Mouse (Mus musculus): ENCODE measurements at regions not wholly inside any gene's neighbourhood (a gene's known extent, or its start where the extent isn't known, plus 50 kb on each side); places are given as distances from the start of the nearest gene placed in this dataset.

DNA sequence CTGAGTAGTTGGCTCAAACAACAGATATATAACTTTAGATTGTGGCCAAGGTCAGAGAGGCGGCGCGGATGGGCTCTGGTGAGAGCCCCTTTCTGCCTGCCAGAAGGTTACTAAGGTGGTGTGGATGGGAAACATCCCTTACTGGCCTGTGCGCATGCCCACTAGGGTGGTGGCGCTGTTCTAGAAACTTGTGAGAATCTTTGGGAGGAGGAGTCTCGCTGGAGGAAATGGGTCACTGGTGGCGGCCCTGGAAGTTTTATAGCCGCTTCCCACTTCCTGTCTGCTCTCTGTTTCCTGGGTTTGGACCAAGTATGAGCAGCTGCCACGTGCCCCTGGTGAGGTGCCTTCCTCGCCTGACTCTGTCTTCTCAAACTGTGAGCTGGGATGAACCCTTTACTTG lies 285.0 kb upstream of the Tbx3 start:
- peak; percentile 12 to 19 for DNase-seq (ENCODE audit: low spot score in 2 of 2)

DNA sequence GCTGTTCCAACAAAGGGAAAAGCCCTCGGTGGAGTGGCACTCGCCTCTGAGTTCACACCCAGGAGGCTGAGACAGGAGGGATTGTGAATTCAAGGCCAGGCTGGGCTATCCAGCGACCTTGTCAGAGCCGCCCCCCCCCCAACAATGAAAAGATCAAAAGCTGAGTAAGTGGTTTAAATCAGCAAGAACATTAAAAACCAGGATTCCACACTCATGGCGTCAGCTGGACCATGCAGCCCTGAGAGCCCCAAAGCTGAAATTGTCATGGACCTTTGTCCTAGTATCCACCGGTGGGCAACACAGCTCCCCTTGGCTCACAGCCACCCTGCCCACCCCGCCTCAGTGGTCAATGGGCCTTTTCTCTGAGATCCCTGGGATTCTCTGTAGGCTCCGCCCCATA lies 283.6 kb upstream of the Tbx3 start:
- DNase-seq (ENCODE audit: low spot score in 2 of 2) = no peak

DNA sequence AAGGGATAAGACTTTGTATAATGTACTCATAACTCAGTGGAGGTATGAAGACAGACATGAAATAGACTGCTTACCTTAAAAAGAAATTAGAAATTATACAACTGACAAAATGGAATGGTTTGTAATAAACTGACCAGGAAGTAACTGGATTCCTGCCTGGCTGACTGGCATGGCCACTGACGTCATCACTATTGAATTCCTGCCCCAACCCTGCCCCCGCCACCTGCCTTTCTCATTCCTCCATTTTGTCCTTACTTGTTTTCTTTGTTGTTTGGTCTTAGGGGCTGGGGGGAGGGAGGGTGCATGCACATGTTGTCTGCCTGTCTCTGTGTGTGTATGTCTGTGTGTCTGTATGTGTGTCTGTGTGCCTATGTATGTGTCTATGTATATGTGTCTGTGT lies 283.2 kb upstream of the Tbx3 start:
- DNase-seq (ENCODE audit: low spot score in 2 of 2) = no peak

DNA sequence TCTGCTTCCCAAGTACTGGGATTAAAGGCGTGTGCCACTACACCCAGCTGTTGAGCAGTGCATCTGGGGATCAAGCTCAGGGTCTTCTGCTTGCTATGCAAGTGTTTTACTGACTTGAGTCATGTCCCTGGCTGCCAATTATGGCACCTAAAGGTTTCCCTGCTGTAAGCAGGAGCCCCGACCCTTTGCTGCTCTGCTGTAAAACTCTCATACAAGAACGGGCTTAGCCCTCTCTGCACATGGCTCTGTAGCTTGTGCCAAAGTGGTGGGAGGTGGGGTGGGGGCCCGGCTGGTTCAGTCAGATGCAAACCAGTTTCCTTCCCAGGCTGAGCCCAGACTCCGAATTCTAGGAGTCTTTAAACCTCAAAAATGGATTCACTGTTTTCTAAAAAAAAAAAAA lies 281.6 kb upstream of the Tbx3 start:
- DNase-seq (ENCODE audit: low spot score in 2 of 2) = no peak

DNA sequence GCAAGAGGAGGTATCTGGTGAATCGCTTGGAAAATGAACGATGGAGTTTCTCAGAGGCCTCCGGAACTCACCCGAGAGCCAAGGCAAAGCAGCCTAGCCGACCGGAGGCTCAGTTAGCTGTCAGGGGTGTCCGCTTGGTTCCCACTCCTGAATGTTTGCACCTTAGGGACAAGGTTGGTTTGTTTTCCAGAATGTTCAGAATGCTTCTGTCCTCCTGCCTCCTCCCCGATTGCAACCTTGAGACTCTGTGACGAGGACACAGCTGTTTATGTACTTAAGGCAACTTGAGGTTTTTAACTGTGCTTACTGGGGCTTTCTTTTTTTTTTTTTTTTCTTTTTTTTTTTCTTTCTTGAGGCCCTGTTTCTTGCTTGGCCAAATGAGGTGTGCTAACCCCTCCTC lies 281.1 kb upstream of the Tbx3 start:
- no peak for DNase-seq (ENCODE audit: low spot score in 2 of 2)

DNA sequence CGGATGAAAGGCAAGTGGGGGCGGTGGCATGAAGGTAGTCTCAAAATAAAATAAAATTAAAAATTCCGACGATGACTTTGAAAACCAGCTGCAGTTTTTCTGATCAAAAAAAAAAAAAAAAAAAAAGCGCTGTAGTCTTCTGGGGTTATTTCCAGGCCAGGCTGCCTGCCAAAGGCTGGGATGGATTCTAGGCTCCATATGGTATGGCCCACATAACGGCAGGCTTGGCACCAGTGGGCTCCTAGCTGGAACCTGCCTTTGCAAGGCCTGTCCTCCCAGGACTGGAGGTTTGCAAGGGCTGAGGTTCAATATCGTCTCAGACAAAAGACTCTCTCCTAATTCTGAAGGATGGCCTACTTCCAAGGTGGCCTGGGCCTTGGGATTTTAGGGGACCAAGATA lies 280.6 kb upstream of the Tbx3 start:
- no peak for DNase-seq (ENCODE audit: low spot score in 2 of 2)

DNA sequence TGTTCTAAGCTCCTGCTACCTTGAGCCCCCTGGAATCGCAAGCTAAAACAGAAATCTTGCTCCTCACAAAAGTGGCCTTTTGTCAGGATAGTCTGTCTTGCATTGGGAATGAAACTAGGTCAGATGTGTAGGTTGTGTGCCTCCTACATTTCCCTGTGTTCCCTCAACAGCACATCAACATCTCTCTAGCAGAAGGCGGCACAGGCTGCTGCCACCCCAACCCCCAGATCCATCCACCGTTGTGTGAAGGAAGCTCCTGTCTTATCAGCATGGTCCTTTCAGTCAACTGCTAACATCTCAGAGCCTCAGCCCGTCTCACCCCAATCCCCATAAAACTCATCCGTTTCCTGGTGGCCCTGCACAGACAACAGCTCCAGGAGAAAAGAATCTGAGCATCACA lies 272.0 kb upstream of the Tbx3 start:
- DNase-seq (ENCODE audit: low spot score in 2 of 2) = no peak

DNA sequence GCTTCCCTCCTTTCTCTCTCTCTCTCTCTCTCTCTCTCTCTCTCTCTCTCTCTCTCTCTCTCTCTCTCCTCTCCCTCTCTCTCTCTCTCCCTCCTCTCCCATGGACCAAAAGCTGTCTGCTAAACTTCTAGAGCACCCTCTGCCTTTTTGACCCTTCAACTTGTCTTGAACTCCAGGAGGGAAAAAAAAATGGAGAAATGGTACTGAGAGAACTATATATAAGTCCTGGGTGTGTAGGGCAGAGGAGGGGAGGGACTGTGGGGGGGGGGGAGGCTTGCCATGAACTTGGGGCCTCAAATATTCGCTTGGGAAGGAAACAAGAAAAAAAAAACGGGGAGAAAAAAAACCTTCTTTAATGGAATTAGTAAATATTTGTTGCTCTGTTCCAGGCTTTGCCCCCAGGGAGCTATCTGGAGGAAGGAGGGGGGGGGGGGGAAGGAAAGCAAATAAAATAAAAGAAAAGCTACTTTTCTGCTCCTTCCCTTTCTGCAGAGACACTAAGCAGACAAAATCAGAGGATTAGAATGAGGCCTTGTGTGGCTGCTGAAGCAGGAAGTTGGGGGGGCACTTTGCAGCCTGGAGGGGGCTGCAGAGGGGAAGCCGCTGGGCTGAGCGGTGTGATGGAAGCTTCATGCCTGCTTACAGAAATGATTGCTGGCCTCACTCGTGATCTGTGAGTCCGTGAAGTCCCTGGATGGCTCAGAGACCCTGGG lies 270.1 kb upstream of the Tbx3 start:
- no peak for DNase-seq (ENCODE audit: low spot score in 2 of 2)

DNA sequence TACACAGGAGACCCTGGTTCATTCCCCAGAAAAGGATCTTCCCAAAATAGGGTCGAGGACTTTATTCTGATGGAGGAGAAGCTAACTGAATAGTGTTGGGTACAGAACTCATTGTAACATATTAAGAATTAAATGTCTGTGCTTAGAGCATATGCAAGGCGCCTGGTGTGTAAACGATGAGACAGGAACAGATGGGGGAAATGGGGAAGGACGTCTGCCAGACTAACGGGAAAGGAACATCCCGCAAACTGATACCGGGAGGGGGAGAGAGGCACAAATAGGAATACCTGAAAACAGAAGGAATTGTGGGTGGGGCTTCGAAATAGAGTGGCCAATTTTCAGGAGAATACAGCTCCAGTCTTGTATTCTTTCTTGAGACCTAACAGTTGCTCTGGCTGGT lies 268.6 kb upstream of the Tbx3 start:
- no peak for DNase-seq (ENCODE audit: low spot score in 2 of 2)

DNA sequence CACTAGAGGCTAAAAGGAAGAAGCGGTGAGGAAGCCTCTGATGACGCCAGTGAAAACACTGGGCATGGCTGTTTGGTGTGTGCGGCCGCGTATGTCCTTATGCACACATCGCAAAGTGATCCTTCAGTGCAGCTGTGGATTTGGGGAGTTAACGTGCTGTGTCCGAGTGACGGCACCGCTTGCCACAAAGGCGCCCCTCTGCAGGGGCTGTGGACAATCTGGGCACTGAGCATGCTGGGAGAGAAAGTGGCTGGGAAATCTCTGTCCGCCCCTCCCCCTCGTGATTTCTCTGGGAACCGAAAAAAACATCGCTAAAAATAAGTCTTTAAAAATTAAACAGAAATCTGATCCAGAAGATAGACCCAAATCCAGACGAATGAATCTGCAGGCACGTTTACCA lies 267.8 kb upstream of the Tbx3 start:
- DNase-seq (ENCODE audit: low spot score in 2 of 2) = no peak

DNA sequence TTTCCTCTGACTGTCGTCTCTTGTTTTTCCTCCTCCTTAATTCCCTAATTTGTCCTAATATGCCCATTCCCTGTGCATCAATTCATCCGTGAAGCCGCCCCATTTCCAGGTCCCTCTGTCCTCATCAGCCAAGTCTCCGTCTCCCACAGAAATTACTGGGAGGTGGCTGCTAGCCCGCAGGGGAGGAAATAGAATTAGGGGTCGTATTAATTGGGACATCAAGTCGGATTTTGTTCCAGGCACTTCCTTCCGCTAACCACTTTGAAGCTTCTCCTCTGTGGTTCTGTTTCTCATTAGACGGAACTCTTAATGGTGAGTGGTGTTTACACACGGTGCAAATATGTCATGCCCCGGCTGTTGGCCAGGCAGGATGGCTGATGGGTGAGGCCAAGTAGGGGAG lies 259.5 kb upstream of the Tbx3 start:
- DNase-seq (ENCODE audit: low spot score in 2 of 2) = no peak

DNA sequence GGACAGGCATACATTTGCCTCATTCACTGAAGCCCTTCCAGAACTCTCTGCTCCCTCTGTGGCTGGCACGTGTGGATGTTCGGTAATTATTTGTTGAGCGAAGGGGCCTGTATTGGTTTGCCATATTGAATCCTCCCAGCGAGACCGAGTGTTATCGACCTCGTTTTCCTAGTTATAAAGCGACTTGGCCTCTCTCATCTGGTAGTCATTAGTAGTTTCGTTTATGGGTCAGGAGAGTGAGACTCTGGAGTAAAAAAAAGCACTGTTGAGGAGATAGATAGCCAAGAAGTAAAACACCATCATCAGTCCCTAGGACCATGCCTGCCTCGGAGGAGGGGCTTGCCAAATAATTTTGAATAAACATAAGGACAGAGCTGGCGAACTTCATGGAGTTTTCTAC lies 254.6 kb upstream of the Tbx3 start:
- no peak for DNase-seq (ENCODE audit: low spot score in 2 of 2)

DNA sequence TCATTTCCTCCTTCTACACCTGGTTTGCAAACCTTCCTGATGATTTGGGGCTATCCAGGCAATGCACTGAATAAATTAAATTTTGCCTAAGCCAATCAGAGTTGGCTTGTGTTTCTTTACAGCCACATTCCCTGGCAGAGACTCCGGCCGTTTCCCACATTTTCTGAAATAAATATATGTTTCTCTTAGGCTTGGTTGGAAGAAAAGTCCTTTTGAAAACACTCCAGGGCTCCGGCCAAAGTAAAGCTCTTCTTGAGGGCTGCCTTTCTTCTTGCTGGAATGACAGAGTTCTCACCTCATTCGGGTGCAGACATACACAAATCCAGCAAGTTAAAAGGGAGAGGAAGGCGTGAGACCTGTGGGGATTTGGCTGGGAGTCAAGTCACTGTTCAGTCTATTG lies 252.0 kb upstream of the Tbx3 start:
- DNase-seq (ENCODE audit: low spot score in 2 of 2) = no peak

DNA sequence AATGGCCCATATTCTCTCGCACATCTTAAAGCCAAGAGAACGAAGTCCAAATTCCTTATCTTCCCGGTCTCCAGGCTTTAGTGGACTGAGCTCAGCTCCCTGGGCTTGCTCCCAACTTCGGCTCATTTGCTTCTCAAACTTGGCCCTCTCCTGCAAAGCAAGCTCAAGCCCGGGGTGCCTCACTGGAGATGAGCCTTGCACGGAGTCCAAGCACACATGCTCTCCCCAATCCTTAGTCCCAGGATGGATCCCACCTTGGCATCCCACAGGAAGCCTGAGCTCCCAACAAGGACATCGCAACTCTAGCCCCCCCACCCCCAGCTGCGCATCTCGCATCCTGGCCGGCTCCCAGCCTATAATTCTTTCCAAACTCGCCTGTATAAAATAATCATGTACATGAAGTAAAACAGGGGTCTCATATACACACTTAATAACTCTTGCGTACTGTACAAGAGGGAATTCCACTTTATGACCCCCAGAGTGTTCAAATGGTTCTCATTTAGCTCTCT lies 242.9 kb upstream of the Tbx3 start:
- DNase-seq (ENCODE audit: low spot score in 2 of 2) = no peak

DNA sequence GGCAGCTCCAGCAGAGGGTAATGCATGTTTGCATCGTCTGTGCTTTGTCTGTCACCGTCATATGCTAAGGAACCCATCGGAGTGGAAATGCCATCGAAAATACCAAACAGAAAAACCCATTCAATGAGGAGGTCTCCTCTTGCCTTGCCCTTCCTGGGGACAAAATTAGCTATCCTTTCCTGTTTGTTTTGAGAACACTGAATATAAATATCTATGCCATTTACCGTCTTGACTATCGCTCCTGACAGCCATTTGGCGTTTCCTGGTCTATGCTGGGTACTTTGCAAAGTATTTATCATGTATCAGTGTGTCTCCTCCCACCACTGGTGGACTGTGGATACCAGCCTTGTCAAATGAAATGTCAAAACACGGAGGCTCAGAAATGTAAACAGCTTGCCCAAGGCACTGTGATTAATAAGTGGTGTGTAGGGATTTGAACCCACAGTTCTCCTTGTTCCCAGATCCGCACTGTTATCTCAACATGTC lies 239.2 kb upstream of the Tbx3 start:
- no peak for DNase-seq (ENCODE audit: low spot score in 2 of 2)

DNA sequence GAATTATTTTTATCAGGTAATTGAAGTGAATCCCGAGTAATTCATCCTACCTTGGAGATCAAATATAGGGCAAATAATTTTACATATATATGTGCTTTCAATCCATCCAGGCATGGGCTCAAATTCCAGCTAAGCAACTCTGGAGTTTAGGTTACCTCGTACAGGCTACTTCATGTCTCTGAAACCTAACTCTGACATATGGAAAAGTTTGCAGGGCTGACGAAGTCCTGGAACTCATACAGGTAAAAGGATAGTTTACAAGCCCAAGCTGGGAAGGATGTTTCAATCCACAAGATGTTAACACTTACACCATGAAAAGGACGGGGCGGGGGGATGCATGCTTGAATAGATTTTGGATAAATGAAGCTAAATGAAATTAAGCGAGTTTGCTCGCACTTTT lies 235.9 kb upstream of the Tbx3 start:
- no peak for DNase-seq (ENCODE audit: low spot score in 2 of 2)

DNA sequence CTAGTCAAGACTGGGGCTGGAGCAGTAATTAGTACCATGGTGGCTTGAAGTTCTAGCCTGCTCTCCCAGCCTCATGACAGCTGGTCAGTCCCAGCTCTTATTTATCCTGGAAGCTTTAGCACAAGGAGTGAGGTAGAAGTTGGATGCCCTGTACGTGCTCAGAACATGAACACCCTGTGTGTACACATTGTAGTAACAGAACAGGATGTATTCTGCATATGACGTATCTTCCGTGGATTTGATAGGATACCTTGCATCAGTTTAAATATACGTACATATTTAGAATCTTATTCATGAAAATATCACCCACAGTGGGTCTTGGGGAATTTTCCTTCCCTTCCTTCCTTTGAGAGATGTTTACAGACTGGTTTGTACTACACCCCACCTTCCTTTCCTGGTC lies 222.0 kb upstream of the Tbx3 start:
- DNase-seq (ENCODE audit: low spot score in 2 of 2) = no peak

DNA sequence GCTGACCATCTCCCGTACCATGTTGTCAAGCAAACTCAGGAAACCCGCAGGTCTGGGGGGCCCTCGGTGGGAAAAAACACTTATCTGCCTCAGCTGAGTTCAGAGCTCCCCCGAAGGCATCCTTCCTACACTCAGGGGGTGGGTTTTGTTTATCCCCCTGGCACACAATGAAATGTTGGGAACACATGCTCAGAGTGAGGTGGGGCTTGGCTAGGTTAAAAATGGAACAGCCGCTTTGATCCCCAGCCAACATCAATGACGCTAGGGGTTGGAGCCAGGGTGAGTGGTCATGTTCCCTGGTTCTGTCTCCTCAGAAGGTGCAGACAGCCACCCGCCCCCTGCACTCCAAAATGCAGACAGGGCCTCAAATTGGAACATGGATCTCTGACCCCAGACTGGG lies 221.3 kb upstream of the Tbx3 start:
- DNase-seq (ENCODE audit: low spot score in 2 of 2) = no peak

DNA sequence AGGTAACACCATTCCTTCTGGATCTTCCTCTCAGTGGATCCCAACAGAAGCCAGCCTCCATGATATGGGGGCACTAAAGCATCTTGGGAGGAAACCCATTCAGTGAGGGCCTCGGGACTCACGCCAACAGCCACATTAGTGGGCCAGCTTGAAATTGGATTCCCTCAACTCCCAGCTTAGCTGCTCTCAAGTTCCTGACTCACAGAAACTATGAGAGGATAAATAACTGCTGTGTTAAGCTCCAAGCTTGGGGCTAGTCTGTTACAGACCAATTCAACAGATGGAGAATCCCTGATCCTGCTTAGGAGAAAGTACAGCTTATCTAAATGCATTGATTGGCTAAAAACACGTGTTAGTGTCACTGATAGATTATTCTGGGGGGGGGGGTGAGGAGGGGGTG lies 210.7 kb upstream of the Tbx3 start:
- no peak for DNase-seq (ENCODE audit: low spot score in 2 of 2)

DNA sequence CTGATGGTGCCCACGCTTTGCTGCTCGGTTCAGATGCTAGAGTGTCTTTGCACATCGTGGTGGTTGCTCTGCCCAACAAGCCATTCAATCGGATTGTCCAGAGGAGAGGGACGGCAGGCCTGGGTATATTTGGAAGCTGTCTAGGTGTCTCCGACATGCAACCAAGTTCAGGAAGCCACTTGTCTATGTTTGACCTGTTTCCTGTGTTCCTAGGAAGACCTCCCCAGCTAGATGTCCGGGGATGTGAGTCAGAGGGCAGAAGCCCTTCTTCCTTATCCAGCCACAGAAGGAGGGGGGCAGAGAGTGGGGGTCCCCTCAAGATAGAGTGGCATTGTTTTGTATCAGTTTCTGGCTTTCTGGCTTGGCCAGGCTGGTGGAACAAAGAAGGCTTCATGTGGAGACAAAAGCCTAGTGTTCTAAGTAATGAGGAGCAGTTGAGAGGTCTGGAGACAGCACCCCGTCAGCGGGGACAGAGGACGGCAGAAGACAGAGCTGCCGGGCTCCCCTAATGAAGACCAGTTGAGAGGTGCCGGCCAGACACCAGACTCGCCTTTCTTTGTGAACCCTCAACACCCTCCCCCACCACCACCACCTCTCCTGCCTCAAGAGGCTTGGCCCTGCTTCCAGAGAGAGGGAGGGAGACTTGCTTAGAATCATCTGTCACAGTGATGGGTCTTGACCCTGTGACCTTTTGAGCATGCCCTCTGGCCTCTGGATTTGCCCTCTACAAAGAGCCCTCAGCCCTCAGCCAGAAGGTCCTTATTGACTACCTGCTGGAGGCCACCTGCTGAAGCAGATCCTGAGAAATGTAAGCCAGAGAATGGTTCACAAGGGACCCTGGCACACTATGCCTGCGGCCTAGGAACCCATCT lies 207.6 kb upstream of the Tbx3 start:
- no peak for DNase-seq (ENCODE audit: low spot score in 2 of 2)

DNA sequence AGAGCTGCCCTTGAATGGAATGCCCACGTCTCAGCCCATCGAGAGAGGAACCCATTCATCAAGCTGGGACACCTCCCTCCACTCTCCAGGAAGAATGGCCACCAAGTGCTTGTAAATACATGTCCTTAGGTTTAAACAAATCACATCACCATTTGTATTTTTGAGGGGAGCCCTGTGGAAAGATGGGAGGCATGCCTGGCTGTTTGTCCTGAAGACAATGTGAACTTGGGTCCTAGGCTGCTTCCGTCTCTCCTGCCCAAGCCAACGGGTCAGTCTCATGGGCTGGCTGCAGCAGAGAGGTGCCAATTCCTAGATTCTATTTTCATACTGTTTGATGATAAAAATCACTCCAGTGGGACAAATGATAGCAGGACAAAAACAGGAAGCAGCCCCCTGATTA lies 205.9 kb upstream of the Tbx3 start:
- no peak for DNase-seq (ENCODE audit: low spot score in 2 of 2)

DNA sequence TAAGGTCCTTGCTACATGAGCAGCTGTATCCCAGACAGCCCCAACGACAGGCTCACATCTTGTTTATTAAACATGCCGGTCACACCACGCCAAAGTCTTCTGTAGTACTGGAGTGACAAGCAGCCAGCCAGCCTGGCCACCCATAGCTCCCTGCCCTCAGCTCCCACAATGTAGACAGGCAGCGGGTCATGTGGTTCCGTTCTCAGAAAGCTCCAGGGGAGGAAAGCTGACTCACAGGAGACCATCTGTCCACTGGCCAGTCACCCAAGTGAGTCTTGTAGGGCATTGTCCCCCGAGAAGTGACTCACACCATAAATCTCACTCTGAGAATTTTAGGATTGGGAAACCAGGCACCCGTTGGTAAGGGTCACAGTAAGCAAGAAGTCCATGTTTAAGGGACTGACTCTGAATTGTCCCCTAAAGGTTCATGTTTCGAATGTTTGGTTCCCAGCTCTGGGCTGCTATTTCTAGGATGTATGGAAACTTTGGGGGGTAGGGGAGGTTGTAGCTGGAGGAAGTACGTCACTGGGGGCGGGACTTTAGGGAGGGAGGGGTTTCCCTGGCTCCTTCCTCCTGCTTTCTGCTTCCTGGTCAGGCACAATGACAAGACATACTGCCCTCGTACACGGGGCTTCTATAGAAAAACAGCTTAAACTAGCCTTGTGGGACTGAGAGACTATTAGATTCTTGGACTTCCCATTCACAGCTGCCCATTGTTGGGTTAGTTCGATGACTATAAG lies 203.0 kb upstream of the Tbx3 start:
- DNase-seq (ENCODE audit: low spot score in 2 of 2) = peak in 1 of 2 experiments; percentile 26

Measured in adrenal gland, postnatal 4 days (tissue).